Mouse (Mus musculus): ENCODE measurements around the gene Zdhhc23. TPM values are rescaled to one million over a fixed set of nuclear protein-coding genes. Genes with fewer than 3 reads are reported as not detected.

Zdhhc23 gene
- polyA plus RNA-seq (2011; ENCODE audit: insufficient read depth, insufficient read length, low read depth, missing spikeins): 2.9 and 3.2 TPM in 2 replicates

DNA sequence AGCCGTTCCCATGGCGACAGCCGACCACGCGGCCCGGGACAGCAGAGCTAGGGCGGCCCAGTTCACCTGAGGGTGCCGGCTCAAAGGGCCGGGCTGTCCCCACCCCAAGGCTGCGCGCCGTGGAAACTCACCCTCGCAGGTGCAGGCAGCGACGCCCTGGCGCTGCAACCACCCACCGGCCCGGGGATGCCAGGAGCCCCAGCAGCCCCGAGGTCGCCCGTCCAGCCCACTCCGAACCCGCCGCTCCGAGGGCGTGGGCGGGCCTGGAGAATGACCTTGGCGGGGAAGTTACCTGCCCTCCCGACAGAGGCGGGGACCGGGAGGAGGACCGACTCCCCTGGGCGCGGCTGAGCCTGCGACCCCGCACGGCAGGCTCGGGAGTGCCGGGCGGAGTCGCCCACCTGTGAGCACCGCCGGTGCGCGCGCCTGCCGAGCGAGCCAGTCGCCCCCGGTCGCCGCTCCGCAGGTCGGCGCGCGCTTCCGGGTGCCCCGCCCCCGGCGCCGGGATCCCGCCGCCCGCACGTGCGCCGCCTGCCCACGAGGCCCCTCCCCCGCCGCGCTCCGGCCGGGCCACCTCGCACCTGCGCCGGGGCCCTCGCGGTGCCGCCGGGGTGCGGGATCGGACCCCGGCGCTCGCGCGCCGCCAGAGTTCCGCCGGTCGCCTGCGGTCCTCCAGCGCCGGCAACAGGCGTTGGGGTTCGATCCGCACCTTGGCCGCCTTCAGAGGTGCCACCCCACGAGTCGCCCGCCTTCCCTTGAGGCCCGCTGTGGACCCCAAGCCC is at the start of gene Zdhhc23:
TSS of gene Zdhhc23 (minus strand) at position 464 of the 782 bp plus-strand sequence.
- TF ChIP-seq CTCF (IDR thresholded peaks at IDR 0.05; ENCODE audit: low read depth, low read length) (no peak), EP300 (IDR thresholded peaks at IDR 0.05; ENCODE audit: insufficient read depth, low read depth, low read length) (no peak), POLR2A (IDR thresholded peaks at IDR 0.05; ENCODE audit: insufficient read depth, low read length) (no peak)
- Histone ChIP-seq H3K4me1 (ENCODE audit: control insufficient read depth, insufficient read depth, low read length) (no peaks in the 10 kb centered on the region), H3K36me3 (ENCODE audit: control insufficient read depth, insufficient read depth, low read length, poor library complexity, severe bottlenecking) (no peaks in the 10 kb centered on the region), H3K4me3 (ENCODE audit: low read depth, low read length) (peak within 1 kb of the TSS; percentile 88), H3K27ac (ENCODE audit: insufficient read depth, low read length) (no peak within 1 kb of the TSS), H3K27me3 (ENCODE audit: control insufficient read depth, insufficient read depth, low read length, poor library complexity, severe bottlenecking) (peaks cover 8% of the 10 kb centered on the region), H3K9me3 (replicated peaks; ENCODE audit: control insufficient read depth, insufficient read depth, low read length, poor library complexity, severe bottlenecking) (no peaks in the 10 kb centered on the region), H3K9ac (ENCODE audit: low read depth, poor library complexity, severe bottlenecking) (peak within 1 kb of the TSS; percentile 95)

DNA sequence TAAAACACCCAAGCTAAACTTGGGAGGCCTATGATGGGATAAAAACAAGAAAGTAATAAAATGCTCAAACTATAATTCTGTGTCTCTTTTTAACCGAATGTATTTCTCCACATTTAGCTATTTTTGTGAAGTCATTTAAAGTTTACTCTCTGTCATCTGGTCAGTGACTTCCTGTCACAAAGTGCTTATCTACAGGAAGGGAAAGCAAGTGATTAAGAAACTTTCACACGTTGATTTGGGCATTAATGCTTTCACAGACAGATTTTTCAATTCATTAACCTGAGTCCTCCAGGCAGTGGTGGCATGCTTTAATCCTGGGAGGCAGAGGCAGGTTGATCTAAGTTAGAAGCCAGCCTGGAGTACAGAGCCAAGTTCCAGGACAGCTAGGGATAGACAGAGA is 49.7 kb upstream of the Zdhhc23 start:
- no peaks in the 10 kb centered on the region for H3K27me3 ChIP-seq (ENCODE audit: control insufficient read depth, insufficient read depth, low read length, poor library complexity, severe bottlenecking)
- no peaks in the 10 kb centered on the region for H3K9me3 ChIP-seq (replicated peaks; ENCODE audit: control insufficient read depth, insufficient read depth, low read length, poor library complexity, severe bottlenecking)
- TF ChIP-seq CTCF (IDR thresholded peaks at IDR 0.05; ENCODE audit: low read depth, low read length) (no peak), EP300 (IDR thresholded peaks at IDR 0.05; ENCODE audit: insufficient read depth, low read depth, low read length) (no peak), POLR2A (IDR thresholded peaks at IDR 0.05; ENCODE audit: insufficient read depth, low read length) (no peak)
- H3K27ac ChIP-seq (ENCODE audit: insufficient read depth, low read length): no peak overlapping the region
- no peaks in the 10 kb centered on the region for H3K36me3 ChIP-seq (ENCODE audit: control insufficient read depth, insufficient read depth, low read length, poor library complexity, severe bottlenecking)
- H3K9ac ChIP-seq (ENCODE audit: low read depth, poor library complexity, severe bottlenecking): no peak overlapping the region
- no peaks in the 10 kb centered on the region for H3K4me1 ChIP-seq (ENCODE audit: control insufficient read depth, insufficient read depth, low read length)
- no peak overlapping the region for H3K4me3 ChIP-seq (ENCODE audit: low read depth, low read length)

DNA sequence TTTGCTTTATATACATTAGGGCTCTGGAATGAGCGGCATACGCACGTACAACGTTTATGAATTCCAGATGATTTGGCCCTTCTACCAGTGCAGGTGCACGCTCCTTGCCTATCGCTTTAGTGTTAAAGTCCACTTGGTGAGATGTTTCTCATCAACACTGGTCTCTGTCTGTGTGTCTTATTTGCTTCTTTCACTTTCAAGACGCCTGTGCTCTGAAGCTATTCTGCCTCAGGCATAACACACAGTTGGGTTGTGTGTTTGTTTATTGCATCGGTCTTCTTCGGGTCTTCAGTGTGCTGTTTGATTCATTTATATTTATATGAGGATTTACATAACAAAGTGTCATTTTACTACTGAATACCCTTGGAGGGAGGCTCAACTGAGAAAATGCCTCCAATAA is 47.2 kb upstream of the Zdhhc23 start:
- Histone ChIP-seq H3K27ac (ENCODE audit: insufficient read depth, low read length) (no peak overlapping the region), H3K36me3 (ENCODE audit: control insufficient read depth, insufficient read depth, low read length, poor library complexity, severe bottlenecking) (no peaks in the 10 kb centered on the region), H3K4me1 (ENCODE audit: control insufficient read depth, insufficient read depth, low read length) (no peaks in the 10 kb centered on the region), H3K9me3 (replicated peaks; ENCODE audit: control insufficient read depth, insufficient read depth, low read length, poor library complexity, severe bottlenecking) (no peaks in the 10 kb centered on the region), H3K9ac (ENCODE audit: low read depth, poor library complexity, severe bottlenecking) (no peak overlapping the region), H3K27me3 (ENCODE audit: control insufficient read depth, insufficient read depth, low read length, poor library complexity, severe bottlenecking) (no peaks in the 10 kb centered on the region), H3K4me3 (ENCODE audit: low read depth, low read length) (no peak overlapping the region)
- TF ChIP-seq CTCF (IDR thresholded peaks at IDR 0.05; ENCODE audit: low read depth, low read length): no peak

DNA sequence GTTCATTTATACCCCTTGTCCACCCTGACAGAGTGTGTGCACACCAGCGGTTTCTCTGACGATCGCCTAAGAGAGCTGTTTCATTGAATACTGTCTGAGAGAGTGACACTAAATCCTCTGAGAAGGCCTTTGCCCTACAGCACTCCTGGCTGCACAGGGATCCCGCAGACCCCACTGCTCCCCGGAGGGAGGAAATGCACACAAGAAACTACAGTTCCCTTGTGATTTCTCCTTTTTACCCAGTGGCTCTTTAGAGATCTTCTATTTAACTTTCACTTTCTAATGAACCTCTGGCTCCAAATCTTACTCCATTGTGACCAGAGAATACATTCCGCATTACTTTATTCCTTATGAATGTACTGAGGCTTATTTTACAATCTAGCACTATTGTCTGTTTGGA is 46.6 kb upstream of the Zdhhc23 start:
- H3K27me3 ChIP-seq (ENCODE audit: control insufficient read depth, insufficient read depth, low read length, poor library complexity, severe bottlenecking): no peaks in the 10 kb centered on the region
- H3K4me3 ChIP-seq (ENCODE audit: low read depth, low read length): no peak overlapping the region
- no peaks in the 10 kb centered on the region for H3K4me1 ChIP-seq (ENCODE audit: control insufficient read depth, insufficient read depth, low read length)
- H3K9me3 ChIP-seq (replicated peaks; ENCODE audit: control insufficient read depth, insufficient read depth, low read length, poor library complexity, severe bottlenecking): no peaks in the 10 kb centered on the region
- TF ChIP-seq EP300 (IDR thresholded peaks at IDR 0.05; ENCODE audit: insufficient read depth, low read depth, low read length) (no peak), POLR2A (IDR thresholded peaks at IDR 0.05; ENCODE audit: insufficient read depth, low read length) (no peak), CTCF (IDR thresholded peaks at IDR 0.05; ENCODE audit: low read depth, low read length) (no peak)
- no peak overlapping the region for H3K27ac ChIP-seq (ENCODE audit: insufficient read depth, low read length)
- H3K36me3 ChIP-seq (ENCODE audit: control insufficient read depth, insufficient read depth, low read length, poor library complexity, severe bottlenecking): no peaks in the 10 kb centered on the region
- H3K9ac ChIP-seq (ENCODE audit: low read depth, poor library complexity, severe bottlenecking): no peak overlapping the region

DNA sequence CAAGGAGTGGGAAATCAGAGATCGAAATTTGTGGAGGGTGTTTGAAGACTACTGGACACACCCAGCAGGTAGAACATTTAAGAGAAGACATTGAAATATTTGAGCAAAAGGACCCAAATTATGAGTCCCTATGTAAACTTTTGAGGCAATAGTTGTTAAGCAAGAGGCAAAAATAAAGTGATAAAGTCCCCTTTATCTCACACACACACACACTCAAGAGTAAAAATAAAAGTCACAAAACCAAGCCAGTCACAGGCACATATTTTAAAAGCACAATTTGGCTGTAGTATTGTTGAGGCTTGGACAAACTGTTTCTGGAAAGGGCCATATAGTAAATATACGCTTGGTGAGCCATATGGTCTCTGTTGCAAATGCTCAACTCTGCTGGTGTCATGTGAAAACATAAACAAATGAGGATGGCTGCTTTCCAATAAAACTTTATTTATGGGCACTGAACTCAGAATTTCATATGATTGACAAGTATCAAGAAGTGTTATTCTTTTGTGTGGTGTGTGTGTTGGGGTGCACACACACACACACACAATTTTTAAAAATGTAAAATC is 39.5 kb upstream of the Zdhhc23 start:
- Histone ChIP-seq H3K9me3 (replicated peaks; ENCODE audit: control insufficient read depth, insufficient read depth, low read length, poor library complexity, severe bottlenecking) (no peaks in the 10 kb centered on the region), H3K36me3 (ENCODE audit: control insufficient read depth, insufficient read depth, low read length, poor library complexity, severe bottlenecking) (no peaks in the 10 kb centered on the region), H3K27me3 (ENCODE audit: control insufficient read depth, insufficient read depth, low read length, poor library complexity, severe bottlenecking) (no peaks in the 10 kb centered on the region), H3K27ac (ENCODE audit: insufficient read depth, low read length) (no peak overlapping the region), H3K4me1 (ENCODE audit: control insufficient read depth, insufficient read depth, low read length) (no peaks in the 10 kb centered on the region), H3K9ac (ENCODE audit: low read depth, poor library complexity, severe bottlenecking) (no peak overlapping the region), H3K4me3 (ENCODE audit: low read depth, low read length) (no peak overlapping the region)
- no peak for TF ChIP-seq CTCF (IDR thresholded peaks at IDR 0.05; ENCODE audit: low read depth, low read length)
- TF ChIP-seq EP300 (IDR thresholded peaks at IDR 0.05; ENCODE audit: insufficient read depth, low read depth, low read length): no peak
- no peak for TF ChIP-seq POLR2A (IDR thresholded peaks at IDR 0.05; ENCODE audit: insufficient read depth, low read length)

DNA sequence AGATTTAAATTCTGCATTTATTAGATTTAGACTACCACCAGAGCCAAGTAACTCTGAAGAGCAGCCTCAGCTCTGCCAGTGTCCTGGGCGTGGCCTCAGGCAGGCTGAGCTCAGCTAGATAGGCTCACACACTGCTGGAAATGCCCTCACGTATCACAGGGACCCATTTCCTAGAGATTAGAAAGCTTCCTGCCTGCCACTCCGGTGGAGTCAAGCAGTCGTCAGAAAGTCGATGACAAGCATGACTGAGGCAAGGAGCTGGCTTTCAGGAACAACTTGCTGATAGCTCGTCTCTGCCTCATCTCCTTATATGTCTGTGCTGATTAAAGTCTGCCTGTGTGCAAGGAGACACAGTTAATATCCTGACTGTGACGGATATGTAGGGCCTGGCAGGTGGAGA is 38.8 kb upstream of the Zdhhc23 start:
- no peaks in the 10 kb centered on the region for H3K36me3 ChIP-seq (ENCODE audit: control insufficient read depth, insufficient read depth, low read length, poor library complexity, severe bottlenecking)
- no peak for TF ChIP-seq EP300 (IDR thresholded peaks at IDR 0.05; ENCODE audit: insufficient read depth, low read depth, low read length)
- TF ChIP-seq POLR2A (IDR thresholded peaks at IDR 0.05; ENCODE audit: insufficient read depth, low read length): no peak
- TF ChIP-seq CTCF (IDR thresholded peaks at IDR 0.05; ENCODE audit: low read depth, low read length): no peak

More for the DNA sequence above, 38.8 kb upstream of the Zdhhc23 start:
- Histone ChIP-seq H3K4me3 (ENCODE audit: low read depth, low read length) (no peak overlapping the region), H3K9ac (ENCODE audit: low read depth, poor library complexity, severe bottlenecking) (no peak overlapping the region), H3K4me1 (ENCODE audit: control insufficient read depth, insufficient read depth, low read length) (no peaks in the 10 kb centered on the region), H3K9me3 (replicated peaks; ENCODE audit: control insufficient read depth, insufficient read depth, low read length, poor library complexity, severe bottlenecking) (no peaks in the 10 kb centered on the region), H3K27ac (ENCODE audit: insufficient read depth, low read length) (no peak overlapping the region), H3K27me3 (ENCODE audit: control insufficient read depth, insufficient read depth, low read length, poor library complexity, severe bottlenecking) (no peaks in the 10 kb centered on the region)
